Mouse (Mus musculus): Measurements from ENCODE around the gene Cpm.
"Not testable (repeated sequence)": the region's sequence is repeated elsewhere in the genome, so short reads cannot be mapped to it uniquely, and the experiment has no call there.

The Cpm gene

GRCm38 (mm10) chr10:117605283-117606243 lies 23.7 kb upstream of the Cpm start:
- DNase-seq (ENCODE audit: low read depth, low spot score), result no peak

GRCm38 (mm10) chr10:117606423-117606822 lies 22.9 kb upstream of the Cpm start:
- DNase-seq (ENCODE audit: low read depth, low spot score), result no peak

GRCm38 (mm10) chr10:117607051-117607803 lies 22.1 kb upstream of the Cpm start:
- DNase-seq (ENCODE audit: low read depth, low spot score), result no peak

- no peak for DNase-seq (ENCODE audit: low read depth, low spot score)
Measured at GRCm38 (mm10) chr10:117607804-117608279, 21.5 kb upstream of the Cpm start.

- no peak for DNase-seq (ENCODE audit: low read depth, low spot score)
Measured at GRCm38 (mm10) chr10:117608487-117608886, 20.8 kb upstream of the Cpm start.

- no peak for DNase-seq (ENCODE audit: low read depth, low spot score)
Measured at GRCm38 (mm10) chr10:117608988-117609809, 20.1 kb upstream of the Cpm start.

- DNase-seq (ENCODE audit: low read depth, low spot score), result no peak
Measured at GRCm38 (mm10) chr10:117609810-117610090, 19.6 kb upstream of the Cpm start.

GRCm38 (mm10) chr10:117610160-117610764 lies 19.0 kb upstream of the Cpm start:
- no peak for DNase-seq (ENCODE audit: low read depth, low spot score)

- DNase-seq (ENCODE audit: low read depth, low spot score), result no peak
Measured at GRCm38 (mm10) chr10:117610794-117611384, 18.4 kb upstream of the Cpm start.

GRCm38 (mm10) chr10:117611503-117611902 lies 17.8 kb upstream of the Cpm start:
- DNase-seq (ENCODE audit: low read depth, low spot score), result no peak

- no peak for DNase-seq (ENCODE audit: low read depth, low spot score)
Measured at GRCm38 (mm10) chr10:117611976-117612375, 17.3 kb upstream of the Cpm start.

GRCm38 (mm10) chr10:117612621-117613584 lies 16.4 kb upstream of the Cpm start:
- DNase-seq (ENCODE audit: low read depth, low spot score), result no peak

GRCm38 (mm10) chr10:117613960-117614359 lies 15.3 kb upstream of the Cpm start:
- DNase-seq (ENCODE audit: low read depth, low spot score), result no peak

- no peak for DNase-seq (ENCODE audit: low read depth, low spot score)
Measured at GRCm38 (mm10) chr10:117614387-117614786, 14.9 kb upstream of the Cpm start.

GRCm38 (mm10) chr10:117615239-117615638 lies 14.1 kb upstream of the Cpm start:
- no peak for DNase-seq (ENCODE audit: low read depth, low spot score)

GRCm38 (mm10) chr10:117615746-117616145 lies 13.6 kb upstream of the Cpm start:
- no peak for DNase-seq (ENCODE audit: low read depth, low spot score)

GRCm38 (mm10) chr10:117616191-117616680 lies 13.1 kb upstream of the Cpm start:
- no peak for DNase-seq (ENCODE audit: low read depth, low spot score)

GRCm38 (mm10) chr10:117616765-117617164 lies 12.5 kb upstream of the Cpm start:
- DNase-seq (ENCODE audit: low read depth, low spot score), result not testable (repeated sequence)

- DNase-seq (ENCODE audit: low read depth, low spot score), result no peak
Measured at GRCm38 (mm10) chr10:117617568-117618345, 11.5 kb upstream of the Cpm start.

Measured in A20 (cell line).